Comparison of ENCODE assay signal across 13 mouse cellular contexts in the genomic region with DNA sequence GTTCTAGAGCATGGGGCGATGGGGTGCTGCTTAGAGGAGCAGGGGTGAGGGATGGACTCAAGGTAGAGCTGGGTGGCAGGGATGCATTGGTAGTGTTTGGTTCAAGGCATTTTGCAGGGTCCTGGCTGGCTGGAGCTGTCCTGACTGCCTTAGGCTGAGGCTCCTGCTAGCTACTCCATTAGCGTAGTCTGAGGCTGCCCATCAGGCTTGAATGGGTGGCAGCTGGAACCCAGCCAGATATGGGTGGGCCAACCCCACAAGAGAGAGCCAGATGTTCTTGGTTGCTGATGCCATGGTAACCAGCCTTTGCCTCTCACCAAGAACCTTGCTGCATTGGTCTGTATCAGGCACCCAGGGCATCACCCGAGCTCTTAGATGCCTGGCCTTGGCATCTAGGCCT.
DNase-seq lines count a peak whose midpoint lies in the region; ATAC-seq lines count a peak whose summit lies in the region.
"Had no signal": no experiment of that assay in that cellular context is flagged by ENCODE, and none has a peak within 500 bp of the region (broad histone marks: within the 10 kb centered on the region; RNA-seq: fewer than 3 reads in every experiment).

No protein-coding gene starts in this region.

- H3K9me3 ChIP-seq in liver, embryonic 11.5 days (ENCODE audit: control insufficient read depth, low read length), result no peaks in the 10 kb centered on the region
- no peaks in the 10 kb centered on the region for H3K9me3 ChIP-seq in intestine, embryonic 16.5 days (ENCODE audit: control insufficient read depth, low read length)
- H3K9me3 ChIP-seq: limb, embryonic 15.5 days had no signal

- H3K4me2 ChIP-seq in liver, embryonic 11.5 days, result no peak overlapping the region
- no peak overlapping the region for H3K4me2 ChIP-seq in intestine, embryonic 16.5 days (ENCODE audit: low read depth, low read length)
- H3K4me2 ChIP-seq: limb, embryonic 15.5 days had no signal

- H3K27ac ChIP-seq in liver, embryonic 11.5 days (ENCODE audit: low read depth, low read length), result no peak overlapping the region
- no peak overlapping the region for H3K27ac ChIP-seq in intestine, embryonic 16.5 days (ENCODE audit: low read length)
- H3K27ac ChIP-seq: limb, embryonic 15.5 days had no signal

- 0 out of 2 replicates have a peak, but pooled peaks cover 5% of the 10 kb centered on the region for H3K4me1 ChIP-seq in liver, embryonic 11.5 days (replicated peaks; ENCODE audit: control insufficient read depth, insufficient read depth, low read length)
- no peaks in the 10 kb centered on the region for H3K4me1 ChIP-seq in intestine, embryonic 16.5 days (ENCODE audit: control insufficient read depth, insufficient read depth, low read length)

- H3K9ac ChIP-seq in liver, embryonic 11.5 days (ENCODE audit: low read depth, low read length), result no peak overlapping the region
- H3K9ac ChIP-seq in intestine, embryonic 16.5 days (ENCODE audit: low read depth, low read length), result no peak overlapping the region
- H3K9ac ChIP-seq: limb, embryonic 15.5 days had no signal

- no peak for DNase-seq in liver, embryonic 11.5 days (ENCODE audit: low spot score)
- DNase-seq in liver, result no peak
- DNase-seq in MN1 (ENCODE audit: low spot score), result peak; percentile 74
- DNase-seq in brain, adult 2 months (ENCODE audit: low read depth, low spot score), result peak; percentile 64
- no peak for DNase-seq in urinary bladder, postnatal 14 days (ENCODE audit: low spot score)
- DNase-seq in layer of hippocampus, postnatal 25 days (ENCODE audit: extremely low spot score in 1 of 2, low spot score in 1 of 2), result no peak
- DNase-seq: adrenal gland, postnatal 10 days; cerebellum, adult 9-10 months; gastrocnemius, postnatal 36 days; heart, postnatal 36 days; thymus, postnatal 14 days had no signal

- 0 out of 2 replicates have a peak, but pooled peaks have one; percentile 21 for ATAC-seq in liver, embryonic 11.5 days (replicated peaks; ENCODE audit: low FRiP score)
- ATAC-seq in intestine, embryonic 16.5 days, result 0 out of 2 replicates have a peak, but pooled peaks have one; percentile 28

- H3K4me3 ChIP-seq in liver, embryonic 11.5 days (ENCODE audit: low read depth, low read length), result no peak overlapping the region
- H3K4me3 ChIP-seq in intestine, embryonic 16.5 days (ENCODE audit: low read length), result no peak overlapping the region
- H3K4me3 ChIP-seq: limb, embryonic 15.5 days had no signal

- 88% methylated on average over 3 of the region's 3 CpGs for WGBS in liver, embryonic 11.5 days
- 80% methylated on average over 3 of the region's 3 CpGs for WGBS in intestine, embryonic 16.5 days

- H3K27me3 ChIP-seq in liver, embryonic 11.5 days (replicated peaks; ENCODE audit: control insufficient read depth, insufficient read depth, low read length), result no peaks in the 10 kb centered on the region
- no peaks in the 10 kb centered on the region for H3K27me3 ChIP-seq in intestine, embryonic 16.5 days (replicated peaks; ENCODE audit: control insufficient read depth, insufficient read depth, low read length)
- H3K27me3 ChIP-seq: limb, embryonic 15.5 days had no signal

- H3K36me3 ChIP-seq in liver, embryonic 11.5 days (ENCODE audit: control insufficient read depth, insufficient read depth, low read length), result no peaks in the 10 kb centered on the region
- no peaks in the 10 kb centered on the region for H3K36me3 ChIP-seq in intestine, embryonic 16.5 days (ENCODE audit: control insufficient read depth, insufficient read depth, low read length)
- H3K36me3 ChIP-seq: limb, embryonic 15.5 days had no signal

Comparison
In these comparisons a context has a peak if more than half of its experiments do, and no peak if none do; other contexts are left out.
1. DNase-seq: peak in MN1 (single experiment) and brain, adult 2 months (single experiment); none in liver, embryonic 11.5 days (single experiment), liver (single experiment), urinary bladder, postnatal 14 days (single experiment) and layer of hippocampus, postnatal 25 days (0 of 2).